Mouse (Mus musculus) gastrocnemius, adult 18-20 months (tissue): ENCODE data around the gene Mael. TPM values are rescaled to one million over a fixed set of nuclear protein-coding genes. Genes with fewer than 3 reads are reported as not detected.

Source experiments
- DNase-seq: peaks from one replicate; pipeline ENCODE4 v3.0.0; 2021; ENCODE audit warnings: low spot score
- total RNA-seq, 2 experiments: library from RNA; stranded (reverse); gene quantifications; 2 replicates each; pipeline ENCODE4 v1.2.3; 2021

Gene Mael
- total RNA-seq, 2 experiments from 2014 or later = not detected

DNA sequence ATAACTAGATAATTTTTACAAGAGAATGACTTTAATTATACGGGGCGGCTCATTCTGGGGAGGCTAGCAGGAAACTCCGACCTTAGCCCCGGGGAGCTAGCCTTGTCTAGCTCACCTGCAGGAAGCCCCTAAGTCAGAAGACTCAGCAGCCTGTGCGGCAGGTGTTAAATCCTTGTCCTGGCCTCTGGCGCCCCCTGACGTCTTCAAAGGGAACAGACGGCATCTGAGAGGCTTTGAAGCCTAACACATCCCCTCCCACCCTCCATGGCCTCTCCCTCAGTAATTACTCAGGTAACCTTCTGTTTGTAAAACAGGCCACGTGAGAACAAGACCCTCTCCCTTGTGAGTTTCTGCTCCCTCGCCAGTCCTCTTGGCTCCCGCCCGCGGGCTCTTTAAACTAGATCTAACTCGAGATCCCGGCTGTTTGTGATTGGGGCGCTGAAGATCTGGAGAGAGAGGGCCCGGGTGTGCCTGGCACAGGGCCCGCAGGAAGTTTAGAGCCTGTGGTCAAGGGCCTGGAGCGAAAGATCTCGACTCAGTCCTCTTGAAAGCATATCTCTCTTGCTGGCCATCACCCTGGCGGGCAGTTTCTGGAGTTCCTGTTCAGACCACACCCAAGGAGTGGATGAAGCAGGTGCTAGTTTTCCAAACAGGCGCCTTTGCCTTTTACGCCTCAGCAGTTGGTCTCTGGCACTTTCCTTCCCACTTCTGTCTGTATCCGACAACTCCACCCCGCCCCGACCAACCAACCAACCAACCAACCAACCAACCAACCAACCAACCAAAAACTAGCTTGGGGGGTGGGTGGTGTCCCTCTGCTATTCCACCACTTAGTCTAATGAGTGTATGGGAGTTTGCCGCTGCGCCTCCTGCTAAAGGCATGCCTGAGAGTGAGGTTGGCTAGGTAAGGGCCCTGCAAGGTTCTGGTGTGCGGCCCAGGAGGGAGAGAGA, 84.1 kb downstream of the Mael start:
- peak; percentile 75 for DNase-seq

DNA sequence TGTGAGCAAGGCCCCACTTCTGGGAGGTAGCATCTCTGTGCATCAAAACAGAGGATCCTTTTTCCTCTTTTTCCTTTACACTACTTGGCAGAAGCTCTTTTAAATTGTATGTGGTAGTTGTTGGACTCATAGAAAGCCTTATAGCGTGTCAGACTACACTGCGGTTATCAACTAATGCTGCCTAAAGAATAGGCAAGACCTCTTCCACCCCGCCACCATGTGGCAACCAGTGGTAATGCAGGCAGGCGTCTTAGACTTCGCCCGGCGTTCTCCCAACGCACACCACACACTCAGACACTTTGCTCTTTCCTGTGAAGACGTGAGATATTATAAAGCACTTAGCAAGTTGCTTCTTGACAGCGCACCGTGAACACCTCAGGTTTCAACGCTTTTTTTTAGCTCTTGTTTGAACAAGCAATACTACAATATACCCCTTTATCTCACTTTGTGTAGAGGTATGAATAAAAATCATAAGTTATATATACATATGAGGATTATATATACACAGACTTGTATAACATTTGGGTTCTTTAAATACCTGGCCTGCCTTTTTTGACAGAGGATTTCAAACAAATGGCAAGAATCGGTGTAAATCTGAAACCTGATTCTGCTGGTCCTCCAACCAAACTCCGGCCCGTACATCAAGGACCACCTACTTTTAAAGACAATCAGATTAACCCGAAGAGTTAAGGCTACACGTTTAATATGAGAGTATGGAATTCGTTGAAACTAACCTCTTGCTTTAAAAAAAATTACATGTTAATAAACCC, 85.0 kb downstream of the Mael start:
- peak; percentile 83 for DNase-seq

DNA sequence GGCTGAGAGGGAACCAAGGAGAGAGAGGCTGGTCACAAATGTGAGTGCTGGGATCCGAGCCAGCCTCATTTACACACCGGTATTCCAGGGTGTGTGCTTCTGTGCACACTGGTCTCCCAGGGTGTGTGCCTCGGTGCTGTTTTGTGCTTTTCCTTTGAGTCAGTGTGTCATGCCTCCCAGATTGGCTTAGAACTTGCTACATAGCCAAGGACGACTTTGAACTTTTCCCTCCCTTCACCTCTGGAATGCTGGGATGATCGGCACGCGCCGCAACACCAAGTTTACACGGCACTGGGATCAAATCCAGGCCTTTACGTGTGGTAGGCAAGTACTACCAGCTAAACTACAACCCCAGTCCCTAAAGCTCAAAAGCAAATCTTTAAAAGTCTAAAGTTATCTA, 86.5 kb downstream of the Mael start:
- no peak for DNase-seq

DNA sequence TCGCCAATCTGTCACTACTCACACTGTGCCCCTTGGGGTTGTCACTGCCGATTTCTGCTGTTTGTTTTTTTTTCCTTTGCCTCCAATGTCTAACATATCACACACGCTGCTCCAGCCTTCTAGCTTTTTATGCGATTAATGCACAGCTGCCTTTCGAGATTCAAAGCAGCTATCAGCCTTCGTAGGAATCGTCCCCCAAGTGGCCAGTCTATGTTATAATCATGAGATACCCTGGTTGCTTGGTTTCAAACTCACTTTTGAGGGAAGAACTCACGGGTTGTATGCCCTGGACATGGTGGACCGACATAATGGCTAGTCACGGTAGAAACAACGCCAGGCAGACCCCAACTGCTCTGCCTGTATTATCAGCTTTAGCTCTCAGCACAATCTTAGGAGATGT, 87.2 kb downstream of the Mael start:
- no peak for DNase-seq

Other genes with a start within 250 kb of the Mael start
- 1 to 10 TPM; 7.7 to 8.3 TPM for gene Pou2f1, start 236.1 kb downstream of the Mael start, total RNA-seq
- gene Dusp27, start 110.8 kb downstream of the Mael start, total RNA-seq = 10 to 100 TPM; 59.5 to 83.2 TPM
- gene Gpa33, start 108.5 kb downstream of the Mael start, total RNA-seq = not detected
- gene Ildr2, start 15.4 kb upstream of the Mael start, total RNA-seq = 1 to 10 TPM; 1.3 to 1.8 TPM
- gene Tada1, start 140.3 kb upstream of the Mael start, total RNA-seq = 1 to 10 TPM; 3.8 to 4.5 TPM
- 10 to 100 TPM in 1 of 2 experiments, 1 to 10 TPM in 1; 9.3 to 13.3 TPM for gene Pogk, start 171.1 kb upstream of the Mael start, total RNA-seq